Mouse (Mus musculus) adipocyte (in vitro differentiated cells): Measurements from ENCODE around the gene Itm2c.

ENCODE experiments used
- DNase-seq: peaks from one replicate; pipeline ENCODE4 v3.0.0-alpha.2; 2016; ENCODE audit warnings: low spot score

The Itm2c gene

DNA sequence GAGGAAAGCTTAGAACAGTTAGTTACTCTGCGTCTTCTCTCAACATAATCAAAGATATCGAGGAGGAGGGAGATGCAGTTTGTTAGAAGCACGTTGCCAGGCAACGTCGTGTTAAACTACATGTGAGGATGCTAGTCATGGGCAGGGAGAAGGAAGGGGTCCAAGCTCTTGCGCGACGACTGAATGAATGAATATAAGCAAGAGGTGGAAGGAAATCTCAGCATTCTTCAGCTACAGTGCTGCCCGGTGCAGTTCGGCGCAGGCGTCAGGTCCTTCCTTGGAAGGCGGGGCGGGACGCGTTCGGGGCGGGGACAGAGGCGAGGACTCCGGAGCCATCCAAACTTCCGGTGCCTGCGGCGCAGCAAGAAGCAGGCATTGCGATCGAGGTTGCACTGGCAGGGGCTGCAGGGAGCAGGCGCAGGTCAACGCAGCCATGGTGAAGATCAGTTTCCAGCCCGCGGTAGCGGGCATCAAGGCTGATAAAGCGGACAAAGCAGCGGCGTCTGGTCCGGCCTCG, at the start of gene Itm2c:
Gene Itm2c (plus strand): TSS at position 51 of the 517 bp plus-strand sequence.
- peak; percentile 83 for DNase-seq

- DNase-seq, result no peak
Measured at GRCm38 (mm10) chr1:85844981-85845380, 49.1 kb upstream of the Itm2c start.

DNA sequence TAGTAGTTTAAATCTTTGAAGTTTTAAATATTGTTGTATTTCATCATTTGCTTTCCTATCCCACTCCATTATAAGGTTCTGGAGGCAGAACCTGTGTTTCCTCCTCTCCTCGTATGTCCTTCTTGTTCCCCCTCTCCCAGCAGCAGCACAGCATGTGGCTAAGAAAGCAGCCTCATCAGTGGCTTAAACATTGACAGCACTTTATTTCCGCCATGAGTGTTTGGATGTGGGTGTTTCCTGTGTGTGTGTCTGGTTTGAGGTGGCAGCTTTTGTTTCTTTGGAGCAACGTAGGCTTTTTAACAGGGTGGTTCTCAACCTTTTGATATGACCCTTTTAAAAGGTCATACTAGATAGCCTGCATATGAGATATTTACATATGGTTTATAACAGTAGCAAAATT, 48.6 kb upstream of the Itm2c start:
- no peak for DNase-seq

- no peak for DNase-seq
Measured at GRCm38 (mm10) chr1:85849016-85849415, 45.1 kb upstream of the Itm2c start.

DNA sequence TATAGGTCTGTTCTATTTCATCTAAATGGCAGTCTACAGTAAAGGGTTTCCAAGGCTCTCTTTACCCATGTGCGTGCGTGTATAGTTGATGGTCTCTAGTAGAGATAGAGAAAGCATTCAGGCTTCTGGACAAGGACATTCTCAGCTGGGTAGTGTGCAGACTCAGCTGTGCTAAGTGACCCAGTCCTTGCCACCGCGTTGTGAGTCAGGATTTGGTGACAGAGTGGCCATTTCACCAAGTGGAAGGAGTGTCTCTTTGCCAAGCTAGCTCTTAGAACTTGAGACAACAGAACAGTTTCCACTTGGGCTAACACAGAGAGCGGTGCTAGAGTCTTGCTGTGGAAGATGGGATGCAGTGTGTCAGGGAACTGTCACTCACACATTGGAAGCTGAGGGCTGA, 43.2 kb upstream of the Itm2c start:
- DNase-seq, result no peak

DNA sequence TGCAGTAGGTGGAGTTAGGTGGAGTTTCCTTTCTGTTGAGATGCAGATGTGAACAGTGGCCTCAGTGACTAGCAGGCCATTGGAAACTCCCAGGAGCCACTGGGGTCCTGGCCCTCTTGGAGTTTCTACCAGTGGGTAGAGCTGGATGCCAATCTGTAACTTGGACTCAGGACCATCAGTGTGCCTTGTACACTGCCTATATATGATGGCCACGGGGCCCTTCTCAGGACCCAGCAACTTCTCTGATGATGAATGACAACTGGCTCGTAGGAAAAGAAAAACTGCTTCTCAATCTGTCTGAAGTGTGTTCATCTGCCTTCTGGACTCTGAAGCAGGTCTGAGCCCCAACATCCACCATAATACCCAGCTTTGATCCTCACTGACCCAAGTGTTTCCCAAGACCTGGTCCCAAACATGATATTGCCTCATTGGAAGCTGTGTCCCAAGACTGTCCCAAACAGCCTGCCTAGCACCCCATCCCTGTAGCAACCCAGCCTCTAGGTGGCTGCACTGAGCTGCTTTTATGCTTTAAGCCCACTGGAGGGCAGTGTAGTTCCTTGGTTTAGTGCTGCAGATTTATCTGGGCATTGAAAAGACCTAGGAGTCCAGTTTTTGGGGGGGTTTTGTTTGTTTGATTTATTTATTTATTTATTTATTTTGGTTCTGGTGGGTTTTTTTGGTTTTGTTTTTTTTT, 40.9 kb upstream of the Itm2c start:
- DNase-seq, result peak; percentile 89

GRCm38 (mm10) chr1:85853865-85854264, 40.2 kb upstream of the Itm2c start:
- DNase-seq, result no peak

DNA sequence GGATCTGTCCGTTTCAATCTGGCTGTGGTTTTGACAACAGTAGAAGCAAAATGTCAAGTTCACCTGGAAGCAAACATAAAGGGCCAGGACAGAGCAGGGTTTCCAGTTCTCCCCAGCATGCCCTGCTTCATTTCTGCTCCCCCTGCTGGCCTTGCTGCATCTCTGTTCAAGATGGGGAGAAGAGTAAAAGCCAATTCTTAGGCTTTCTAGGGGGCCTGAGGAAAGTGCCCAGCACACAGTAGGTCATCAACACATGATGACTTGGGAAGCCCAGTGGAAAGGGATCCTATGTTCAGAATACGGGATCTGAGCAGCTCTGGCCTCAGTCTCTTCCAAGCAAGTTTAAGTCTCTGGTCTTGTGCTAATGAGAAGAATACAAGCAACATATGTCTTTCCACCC, 39.6 kb upstream of the Itm2c start:
- DNase-seq, result no peak

DNA sequence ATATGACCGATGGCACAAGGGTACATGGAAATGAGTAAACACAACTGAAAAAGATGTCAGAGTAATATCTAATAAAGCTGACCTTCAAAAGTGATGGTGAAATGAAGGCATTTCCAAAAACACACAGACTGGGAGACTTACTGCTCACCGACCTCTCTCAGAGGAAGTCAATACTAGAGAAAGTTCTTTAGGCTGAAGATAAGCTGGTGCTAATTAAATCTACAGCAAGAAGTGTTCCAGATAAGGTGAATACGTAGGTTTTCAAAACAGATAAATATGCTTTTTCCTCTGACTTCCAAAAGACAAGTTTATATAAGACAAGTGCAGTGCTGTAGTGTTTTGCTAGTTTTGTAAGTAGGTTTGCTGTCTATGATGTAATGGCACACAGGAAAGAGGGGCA, 37.8 kb upstream of the Itm2c start:
- DNase-seq, result no peak

DNA sequence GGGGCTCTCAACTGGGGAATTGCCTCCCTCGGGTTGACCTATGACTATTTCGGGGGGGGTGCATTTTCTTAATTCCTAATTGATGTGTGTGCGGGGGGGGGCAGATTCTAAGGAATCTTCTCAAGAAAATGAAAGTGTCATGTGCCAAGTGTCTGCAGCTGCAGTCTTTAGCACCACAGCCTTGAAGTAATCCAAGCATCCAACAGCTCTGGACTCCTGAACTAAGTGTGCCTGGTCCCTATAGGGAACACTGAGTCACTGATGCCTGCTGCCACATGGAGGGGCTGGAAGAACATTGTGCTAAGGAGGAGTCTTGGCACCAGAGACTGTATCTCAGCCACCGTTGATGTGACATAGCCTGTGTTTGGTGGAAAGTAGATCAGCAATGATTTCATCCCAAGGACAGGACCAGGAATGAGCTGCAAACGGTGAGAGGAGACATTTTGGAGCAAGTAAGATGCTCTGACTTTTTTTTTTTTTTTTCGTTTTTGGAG, 36.8 kb upstream of the Itm2c start:
- DNase-seq, result no peak

- DNase-seq, result no peak
Measured at GRCm38 (mm10) chr1:85864383-85864782, 29.7 kb upstream of the Itm2c start.

DNA sequence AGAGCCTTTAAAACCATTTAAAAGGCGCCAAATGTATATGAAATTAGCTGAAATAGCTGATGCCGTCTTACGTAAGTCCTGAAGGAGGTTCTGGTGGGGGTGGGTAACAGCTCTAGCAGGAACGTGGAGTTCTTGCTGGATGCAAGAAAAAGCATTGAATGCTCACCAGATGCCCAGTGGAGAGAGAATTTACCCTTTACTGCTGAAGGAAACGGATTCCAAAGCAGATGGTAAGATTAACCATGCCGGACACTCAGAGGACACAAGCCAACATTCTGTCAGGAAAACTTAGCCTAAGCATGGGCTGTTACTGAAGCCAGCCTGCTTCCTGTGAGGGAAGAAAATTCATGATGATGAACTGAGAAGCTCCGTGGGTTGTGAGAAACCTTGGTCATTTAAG, 24.1 kb upstream of the Itm2c start:
- DNase-seq, result no peak

DNA sequence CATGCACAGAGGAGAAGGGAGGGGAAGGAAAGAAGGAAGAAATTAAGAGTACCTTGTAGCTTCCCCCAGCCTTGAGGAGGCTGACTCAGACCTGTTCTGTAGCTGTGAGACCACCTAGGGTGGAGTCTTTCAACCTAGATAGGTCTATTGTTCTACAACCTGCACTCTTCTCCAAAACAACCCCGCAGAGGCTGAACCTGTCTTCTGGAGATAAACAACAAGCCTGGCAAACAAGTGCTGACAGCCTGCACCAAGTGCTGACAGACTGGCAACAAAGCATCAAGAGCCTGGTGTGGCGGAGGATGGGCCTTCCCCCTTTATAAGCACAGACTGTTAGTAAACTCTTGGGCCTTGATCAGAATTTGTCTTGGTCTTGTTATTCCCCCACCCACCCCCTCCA, 23.5 kb upstream of the Itm2c start:
- no peak for DNase-seq

GRCm38 (mm10) chr1:85882003-85882402, 12.1 kb upstream of the Itm2c start:
- DNase-seq, result no peak

DNA sequence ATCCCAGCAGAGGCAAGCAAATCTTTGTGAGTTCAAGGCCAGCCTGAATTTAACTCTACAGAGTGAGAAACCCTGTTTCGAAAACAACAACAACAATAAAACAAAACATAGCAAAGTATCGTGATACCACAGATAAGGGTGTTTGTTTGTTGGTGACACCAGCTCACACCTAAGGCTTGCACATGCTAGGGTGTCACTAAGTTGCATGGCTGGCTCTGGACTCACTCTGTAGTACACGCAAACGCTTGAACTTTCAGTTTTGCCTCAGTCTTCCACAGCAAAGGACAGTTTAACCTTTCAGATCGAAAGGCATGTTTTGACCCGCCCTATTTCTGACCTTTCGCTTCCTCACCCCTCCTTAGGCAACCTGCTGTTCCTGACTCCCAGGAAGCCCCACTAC, 6.9 kb upstream of the Itm2c start:
- DNase-seq, result no peak

DNA sequence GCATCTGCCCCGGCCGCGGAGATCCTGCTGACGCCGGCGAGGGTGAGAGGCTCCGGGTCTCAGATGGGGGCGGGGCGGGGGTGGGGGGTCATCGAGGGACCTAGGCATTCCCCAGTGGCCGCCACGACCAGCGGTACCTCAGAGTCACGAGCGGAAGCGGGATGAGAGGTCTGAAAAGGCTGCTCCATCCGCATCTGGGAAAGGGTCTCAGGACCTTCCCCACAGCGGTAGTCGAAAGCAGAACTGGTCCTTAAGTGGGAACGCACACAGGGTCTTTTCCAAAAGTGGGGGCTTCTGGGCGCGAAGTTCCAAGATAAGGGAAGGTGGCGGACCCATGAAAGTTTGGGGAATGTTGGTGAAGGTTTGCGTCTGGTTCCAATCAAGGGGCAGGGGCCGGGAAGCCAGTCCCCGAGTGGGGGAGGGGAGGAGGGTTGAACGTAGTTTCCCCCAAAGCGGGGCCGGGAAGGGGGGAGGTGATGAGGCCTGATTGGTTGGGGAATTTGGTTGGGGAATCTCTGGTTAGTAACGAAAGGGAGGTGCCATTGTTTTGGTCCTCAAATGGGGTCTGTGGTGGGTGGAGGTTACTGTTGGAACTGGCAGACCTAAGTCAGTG, 773 bp downstream of the Itm2c start:
- DNase-seq, result peak; percentile 21

DNA sequence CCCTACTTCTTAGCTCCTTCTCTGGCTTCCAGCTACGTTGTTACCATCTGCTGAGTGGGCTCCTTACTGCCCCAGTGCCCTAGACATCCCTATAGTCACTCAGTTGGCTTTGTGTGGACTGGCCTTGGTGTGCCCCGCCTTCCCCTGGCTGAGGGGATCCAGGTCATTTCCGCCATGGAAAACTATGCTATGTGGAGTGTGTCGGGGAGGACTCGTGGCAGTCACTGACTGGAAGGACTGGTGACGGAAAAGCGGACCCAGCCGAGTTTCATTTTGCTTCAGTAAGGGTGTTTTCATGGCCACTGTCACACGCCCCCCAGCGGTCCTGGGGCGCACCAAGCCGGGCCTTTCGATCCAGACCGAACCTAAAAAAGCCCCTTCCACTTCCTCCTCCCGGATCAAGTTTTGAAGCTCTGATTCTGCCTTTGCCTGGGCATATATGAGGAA, 1.3 kb downstream of the Itm2c start:
- peak; percentile 37 for DNase-seq

- no peak for DNase-seq
Measured at GRCm38 (mm10) chr1:85896110-85896509, 2.0 kb downstream of the Itm2c start.

GRCm38 (mm10) chr1:85896781-85897700, 3.0 kb downstream of the Itm2c start:
- DNase-seq, result peak; percentile 36

DNA sequence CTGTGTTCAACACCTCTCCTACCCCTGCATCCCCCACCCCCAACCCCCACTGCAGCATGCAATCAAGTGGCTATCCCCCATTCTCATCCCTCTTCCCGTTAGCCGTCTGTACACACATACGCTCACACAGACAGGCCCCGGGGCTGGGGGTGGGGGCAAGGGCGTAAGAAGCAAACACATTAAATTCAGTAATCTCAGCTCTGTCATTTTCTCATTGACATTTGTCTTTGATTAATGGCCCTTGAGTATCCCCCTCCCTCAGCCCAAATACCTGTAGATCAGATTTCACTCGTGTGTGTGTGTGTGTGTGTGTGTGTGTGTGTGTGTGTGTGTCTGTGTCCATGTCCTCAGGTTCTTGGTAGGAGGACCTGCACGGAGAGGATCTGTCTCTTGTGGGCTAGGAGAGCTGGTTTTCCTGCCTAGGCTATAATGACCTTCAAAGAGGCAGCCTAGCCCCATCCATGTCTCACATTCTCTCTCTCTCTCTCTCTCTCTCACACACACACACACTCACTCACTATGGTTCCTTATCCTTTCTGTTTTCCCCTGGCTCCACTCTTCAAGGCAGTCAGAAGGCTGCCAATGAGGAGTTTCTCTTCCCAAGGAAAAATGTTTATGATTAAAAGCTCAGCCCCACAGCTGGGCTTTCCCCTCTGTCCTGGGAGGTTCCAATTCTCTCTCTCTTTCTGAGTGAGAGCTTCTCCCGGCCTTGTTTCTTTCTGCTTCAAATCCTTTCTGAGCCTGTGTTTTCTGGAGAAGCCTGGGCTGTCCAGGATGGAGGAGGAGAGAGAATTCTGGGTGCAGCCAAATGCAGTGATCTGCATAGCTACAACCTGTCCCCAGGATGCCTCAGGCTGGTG, 4.0 kb downstream of the Itm2c start:
- peak; percentile 17 for DNase-seq

- DNase-seq, result no peak
Measured at GRCm38 (mm10) chr1:85898761-85899387, 4.8 kb downstream of the Itm2c start.
